Mouse (Mus musculus) testis, adult 2 months (tissue): ENCODE results near the gene Ppard.

Experiments used
- CTCF ChIP-seq: fragments of 200-500 bp; IDR thresholded peaks from 2 replicates; pipeline ENCODE4 v1.5.1; 2012; ENCODE audit warnings: low read depth, mild to moderate bottlenecking, inconsistent platforms, low read length, moderate library complexity; ENCODE audit not compliant: control insufficient read depth, insufficient read depth, insufficient replicate concordance
- POLR2A ChIP-seq: fragments of 200-500 bp; IDR thresholded peaks from 2 replicates; pipeline ENCODE4 v1.6.1; 2012; ENCODE audit warnings: low read depth, mild to moderate bottlenecking, inconsistent platforms, low read length, moderate library complexity; ENCODE audit not compliant: control insufficient read depth

GRCm38 (mm10) chr17:28249062-28249461, 16.6 kb downstream of the Ppard start:
- TF ChIP-seq POLR2A (no peak), CTCF (no peak)
